Mouse (Mus musculus) midbrain, embryonic 14.5 days (tissue): ENCODE results near the gene Foxa3. TPM values are rescaled to one million over a fixed set of nuclear protein-coding genes. Genes with fewer than 3 reads are reported as not detected.

ENCODE experiments used
- ATAC-seq: fragments of 200-750 bp; cut with Nextera tagmentation; 2 replicates; pipeline ENCODE4 v1.8.0; 2017; ENCODE audit warnings: moderate number of reproducible peaks, moderate library complexity; ENCODE audit not compliant: low FRiP score, low TSS enrichment
- DNase-seq: peaks from one replicate; pipeline ENCODE4 v3.0.0-alpha.2; 2015
- H3K27ac ChIP-seq: fragments of 300-500 bp; sonication (generic); replicated peaks from 2 replicates; pipeline ENCODE4 v1.5.1; 2014; ENCODE audit warnings: mild to moderate bottlenecking, low read depth, low read length, moderate library complexity
- H3K27me3 ChIP-seq: fragments of 300-500 bp; sonication (generic); 2 replicates; pipeline ENCODE4 v1.6.1; 2014; ENCODE audit warnings: low read length, control low read depth, mixed read lengths; ENCODE audit not compliant: control insufficient read depth, insufficient read depth
- H3K36me3 ChIP-seq: fragments of 300-500 bp; sonication (generic); 2 replicates; pipeline ENCODE4 v1.6.1; 2014; ENCODE audit warnings: low read length, control low read depth; ENCODE audit not compliant: control insufficient read depth, insufficient read depth
- H3K4me1 ChIP-seq: fragments of 300-500 bp; sonication (generic); 2 replicates; pipeline ENCODE4 v1.6.1; 2014; ENCODE audit warnings: mild to moderate bottlenecking, antibody characterized with exemption, low read length, control low read depth; ENCODE audit not compliant: control insufficient read depth, insufficient read depth
- H3K4me2 ChIP-seq: fragments of 300-500 bp; sonication (generic); 2 replicates; pipeline ENCODE4 v1.6.1; 2014; ENCODE audit warnings: mild to moderate bottlenecking, low read length, moderate library complexity
- H3K4me3 ChIP-seq: fragments of 300-500 bp; sonication (generic); replicated peaks from 2 replicates; pipeline ENCODE4 v1.5.1; 2014; ENCODE audit warnings: low read depth, low read length
- H3K9ac ChIP-seq: fragments of 300-500 bp; sonication (generic); replicated peaks from 2 replicates; pipeline ENCODE4 v1.6.1; 2014; ENCODE audit warnings: mild to moderate bottlenecking, low read length, moderate library complexity
- H3K9me3 ChIP-seq: fragments of 300-500 bp; sonication (generic); 2 replicates; pipeline ENCODE4 v1.6.1; 2016; ENCODE audit warnings: low read length, control low read depth, mixed read lengths; ENCODE audit not compliant: control insufficient read depth
- WGBS: fragments of 180-500 bp; shearing (Covaris S2); extraction: QIAGEN DNeasy Blood & Tissue Kit; methylation state at CpG from one replicate; pipeline ENCODE4 v1.1.7; 2014; 5-methylcytosine and 5-hydroxymethylcytosine counted together
- polyA plus RNA-seq: library from polyadenylated mRNA; unstranded; fragments of >200 nt; fragmentation: Nextera tagmentation; extraction: Ambion mirVana; gene quantifications from 2 replicates; pipeline ENCODE4 v1.2.1, GENCODE M21; 2014

The Foxa3 gene
- polyA plus RNA-seq, 1 experiment from 2014 or later: not detected

GRCm38 (mm10) chr7:19046286-19047069 lies 23.1 kb upstream of the Foxa3 start:
- Histone ChIP-seq H3K36me3 (peaks cover 98% of the 10 kb centered on the region), H3K27me3 (no peaks in the 10 kb centered on the region), H3K27ac (no peak overlapping the region), H3K4me3 (no peak overlapping the region), H3K9me3 (no peaks in the 10 kb centered on the region), H3K9ac (no peak overlapping the region), H3K4me1 (no peaks in the 10 kb centered on the region), H3K4me2 (no peak overlapping the region)
- 90% methylated on average over 11 of the region's 11 CpGs for WGBS
- no peak for DNase-seq
- ATAC-seq: no peak

DNA sequence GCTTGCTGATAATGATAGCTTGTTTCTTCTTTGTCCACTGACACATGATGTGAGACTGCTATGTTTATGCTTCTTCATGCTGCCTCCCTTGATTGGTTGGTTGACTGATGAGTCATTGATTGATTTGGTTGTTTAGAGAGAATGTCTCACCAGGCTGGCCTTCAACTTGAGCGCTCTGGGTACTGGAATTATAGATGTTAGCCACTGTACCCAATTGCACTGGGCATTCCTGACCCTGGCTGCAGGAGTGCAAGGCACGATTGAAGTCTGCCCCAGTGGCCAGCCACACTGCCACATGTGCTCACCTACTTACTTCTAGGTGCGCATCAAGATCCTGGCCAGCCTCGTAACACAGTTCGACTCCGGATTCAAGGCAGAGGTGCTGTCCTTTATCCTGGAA lies 21.3 kb upstream of the Foxa3 start:
- Histone ChIP-seq H3K4me1 (no peaks in the 10 kb centered on the region), H3K27me3 (no peaks in the 10 kb centered on the region), H3K27ac (no peak overlapping the region), H3K9me3 (no peaks in the 10 kb centered on the region), H3K9ac (no peak overlapping the region), H3K36me3 (peaks cover 98% of the 10 kb centered on the region), H3K4me2 (no peak overlapping the region), H3K4me3 (no peak overlapping the region)
- no peak for DNase-seq
- no peak for ATAC-seq
- 98% methylated on average over 6 of the region's 6 CpGs for WGBS

GRCm38 (mm10) chr7:19031641-19032040 lies 8.3 kb upstream of the Foxa3 start:
- H3K4me2 ChIP-seq: no peak overlapping the region
- 56% methylated on average over 4 of the region's 4 CpGs for WGBS
- no peaks in the 10 kb centered on the region for H3K4me1 ChIP-seq
- H3K27ac ChIP-seq: no peak overlapping the region
- DNase-seq (no peak), ATAC-seq (no peak)
- H3K9ac ChIP-seq: no peak overlapping the region
- no peaks in the 10 kb centered on the region for H3K27me3 ChIP-seq
- H3K9me3 ChIP-seq: no peaks in the 10 kb centered on the region
- no peak overlapping the region for H3K4me3 ChIP-seq
- H3K36me3 ChIP-seq: peaks cover 73% of the 10 kb centered on the region

DNA sequence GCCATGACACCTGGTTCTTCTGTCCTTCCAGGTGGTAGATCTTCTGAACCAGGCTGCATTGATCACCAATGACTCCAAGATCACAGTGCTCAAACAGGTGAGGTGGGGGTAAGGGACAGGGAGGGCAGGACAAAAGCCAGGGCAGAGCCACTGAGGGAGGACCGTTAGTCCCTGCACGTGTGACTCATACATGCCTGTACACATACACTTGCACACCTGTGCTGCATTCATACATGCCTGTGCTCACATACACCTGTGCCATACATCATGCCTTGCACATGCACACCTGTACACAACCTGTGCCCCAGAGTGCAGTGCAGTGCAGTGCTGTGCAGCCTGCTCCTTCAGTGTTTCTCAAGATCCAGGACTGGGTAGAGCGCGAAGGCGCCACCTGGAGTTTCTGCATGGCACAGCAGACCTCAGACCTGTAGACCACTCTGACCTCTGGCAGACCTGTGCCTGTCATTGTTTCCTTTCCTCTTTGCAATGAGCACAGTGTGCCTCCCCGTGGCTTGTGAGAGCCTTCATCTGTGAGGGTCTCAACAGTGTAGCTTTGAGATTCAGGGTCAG lies 5.8 kb upstream of the Foxa3 start:
- H3K4me3 ChIP-seq: no peak overlapping the region
- H3K4me1 ChIP-seq: peaks cover 10% of the 10 kb centered on the region; the same call in 1 of the 2 replicates
- no peaks in the 10 kb centered on the region for H3K9me3 ChIP-seq
- DNase-seq (peak; percentile 79), ATAC-seq (peak; percentile 54; the same call in 1 of the 2 replicates)
- H3K9ac ChIP-seq: no peak overlapping the region
- peaks cover 49% of the 10 kb centered on the region for H3K36me3 ChIP-seq
- H3K27me3 ChIP-seq: no peaks in the 10 kb centered on the region
- WGBS: 58% methylated on average over 6 of the region's 6 CpGs
- no peak overlapping the region for H3K4me2 ChIP-seq
- H3K27ac ChIP-seq: no peak overlapping the region

DNA sequence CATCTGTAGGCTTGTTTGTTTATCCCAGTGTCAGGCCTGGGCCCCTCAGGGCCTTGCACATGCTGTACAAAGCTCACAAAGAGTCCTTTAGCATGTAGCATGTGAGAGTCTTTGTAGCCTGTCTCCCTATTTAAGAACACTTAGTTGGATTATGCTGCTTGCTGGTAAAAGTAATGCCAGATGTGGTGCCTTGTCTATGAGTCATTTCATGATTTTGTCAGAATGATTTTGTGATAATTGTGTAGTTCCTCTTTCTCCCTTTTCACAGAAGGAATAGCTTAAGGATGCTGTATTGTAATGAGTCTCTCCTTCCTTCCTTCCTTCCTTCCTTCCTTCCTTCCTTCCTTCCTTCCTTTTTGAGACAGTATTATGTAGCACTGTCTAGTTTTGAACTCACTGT lies 4.7 kb upstream of the Foxa3 start:
- no peak overlapping the region for H3K9ac ChIP-seq
- peaks cover 10% of the 10 kb centered on the region; the same call in 1 of the 2 replicates for H3K4me1 ChIP-seq
- DNase-seq (no peak), ATAC-seq (no peak)
- H3K27me3 ChIP-seq: peaks cover 7% of the 10 kb centered on the region
- H3K4me3 ChIP-seq: no peak overlapping the region
- H3K36me3 ChIP-seq: peaks cover 41% of the 10 kb centered on the region
- H3K4me2 ChIP-seq: no peak overlapping the region
- no peak overlapping the region for H3K27ac ChIP-seq
- no peaks in the 10 kb centered on the region for H3K9me3 ChIP-seq

DNA sequence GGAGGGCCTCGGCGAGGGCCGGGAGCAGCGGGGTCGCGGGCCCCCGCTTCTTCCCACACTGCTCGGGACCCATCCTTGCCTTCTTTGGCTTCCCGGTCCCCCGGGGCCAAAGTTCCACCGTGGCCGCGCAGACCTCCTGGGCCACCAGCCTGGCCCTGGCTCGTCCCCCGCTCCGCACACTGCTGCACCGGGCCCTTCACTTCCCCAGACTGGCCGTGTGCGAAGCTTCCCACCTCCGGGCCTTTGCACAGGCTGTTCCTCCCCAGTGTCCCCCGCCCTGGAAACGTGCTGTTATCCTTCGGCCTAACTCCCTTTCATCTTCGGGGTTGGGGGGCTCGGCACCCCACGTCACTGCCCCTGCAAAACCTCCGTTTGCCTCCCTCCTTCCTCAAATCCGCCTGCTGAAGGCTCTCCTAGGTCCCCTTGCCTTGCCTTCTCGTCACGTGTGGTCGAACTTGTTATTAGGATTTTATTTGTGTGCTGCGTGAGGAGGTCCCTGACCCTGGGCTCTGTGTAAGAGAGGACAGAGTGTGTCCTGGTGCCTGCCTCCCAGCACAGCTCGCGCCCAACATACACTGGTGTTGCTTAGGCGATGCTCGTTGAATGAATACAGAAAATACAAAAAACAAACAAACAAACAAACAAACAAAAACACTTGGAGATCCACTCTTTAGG lies 1.4 kb upstream of the Foxa3 start:
- H3K4me1 ChIP-seq: peaks cover 10% of the 10 kb centered on the region; the same call in 1 of the 2 replicates

DNA sequence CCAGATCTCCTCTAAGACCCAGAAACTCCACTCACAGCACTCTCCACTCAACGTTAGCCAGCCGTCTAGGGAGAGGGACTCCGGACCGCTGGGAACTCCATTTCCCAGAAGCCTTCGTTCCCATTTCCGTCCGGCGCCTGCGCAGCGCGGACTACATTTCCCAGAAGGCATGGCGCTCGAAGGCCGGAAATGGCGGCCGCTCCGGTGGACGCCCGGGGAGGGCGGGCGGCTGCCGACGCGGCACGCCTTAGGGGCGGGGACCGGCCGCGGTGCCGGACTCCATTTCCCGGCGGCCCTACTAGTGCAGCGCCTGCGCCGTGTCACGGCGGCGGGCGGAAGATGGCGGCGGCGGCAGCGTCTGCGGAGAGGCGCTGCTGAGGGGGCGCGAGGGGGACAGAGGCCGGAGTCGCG lies 763 bp upstream of the Foxa3 start, which contains the start of gene Sympk:
Sympk (plus strand) TSS at position 282 of the 411 bp plus-strand sequence.
- no peaks in the 10 kb centered on the region for H3K9me3 ChIP-seq
- H3K4me3 ChIP-seq: peak within 1 kb of the TSS; percentile 82
- peak within 1 kb of the TSS; percentile 87 for H3K9ac ChIP-seq
- H3K36me3 ChIP-seq: peaks cover 5% of the 10 kb centered on the region
- H3K4me1 ChIP-seq: peaks cover 10% of the 10 kb centered on the region; the same call in 1 of the 2 replicates
- peak within 1 kb of the TSS; percentile 67 for H3K27ac ChIP-seq
- peaks cover 24% of the 10 kb centered on the region for H3K27me3 ChIP-seq
- DNase-seq (peak; percentile 99), ATAC-seq (peak; percentile 96)
- peak within 1 kb of the TSS; percentile 90 for H3K4me2 ChIP-seq
- WGBS: under 1% methylated on average over 50 of the region's 50 CpGs

More for the DNA sequence above, 1.4 kb upstream of the Foxa3 start:
- Histone ChIP-seq H3K9ac (peak overlapping the region; percentile 87), H3K36me3 (peaks cover 11% of the 10 kb centered on the region), H3K27me3 (peaks cover 24% of the 10 kb centered on the region), H3K9me3 (no peaks in the 10 kb centered on the region), H3K27ac (peak overlapping the region; percentile 67), H3K4me2 (peak overlapping the region; percentile 90), H3K4me3 (peak overlapping the region; percentile 82)
- ATAC-seq: peak; percentile 53
- WGBS: 3% methylated on average over 36 of the region's 36 CpGs
- no peak for DNase-seq

DNA sequence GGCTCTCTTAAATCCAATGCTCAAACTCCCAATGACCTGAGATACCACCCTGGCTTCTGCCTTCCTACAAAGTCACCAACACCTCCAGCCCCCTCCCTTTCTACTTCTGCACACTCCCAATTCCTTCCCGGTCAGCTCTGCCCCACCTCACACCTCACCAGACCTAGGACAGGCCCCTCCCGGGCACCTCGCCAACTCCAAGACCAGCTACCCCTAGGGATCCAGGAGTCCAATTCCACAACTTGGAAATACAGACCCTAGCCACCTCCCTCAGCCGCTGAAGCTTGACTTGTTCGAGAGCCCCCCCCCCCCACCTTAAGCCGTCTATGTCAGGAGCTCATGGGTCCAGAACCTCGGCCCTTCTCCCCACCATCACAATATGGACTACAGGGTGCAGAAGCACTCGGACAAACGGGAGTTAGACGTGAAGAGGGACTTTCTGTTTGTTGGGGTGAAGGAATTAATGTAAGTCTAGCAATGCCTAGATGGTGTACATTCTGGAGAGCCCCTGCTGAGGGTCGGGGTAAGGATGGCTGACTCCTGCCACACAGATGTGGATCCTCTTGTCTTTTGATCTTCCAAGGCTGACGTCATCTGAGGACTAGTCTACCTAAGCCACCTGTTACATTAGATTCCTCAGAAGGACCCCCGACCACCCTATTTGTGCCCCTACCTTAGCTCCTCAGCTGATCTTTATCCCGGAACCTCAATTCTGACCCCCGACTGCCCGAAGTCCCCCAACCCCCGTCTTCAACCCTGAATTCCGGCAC lies 964 bp downstream of the Foxa3 start:
- Histone ChIP-seq H3K4me3 (no peak overlapping the region), H3K36me3 (no peaks in the 10 kb centered on the region), H3K27ac (no peak overlapping the region), H3K4me1 (peaks cover 10% of the 10 kb centered on the region; the same call in 1 of the 2 replicates), H3K9ac (no peak overlapping the region), H3K27me3 (peaks cover 24% of the 10 kb centered on the region), H3K4me2 (no peak overlapping the region), H3K9me3 (no peaks in the 10 kb centered on the region)
- DNase-seq: no peak
- 60% methylated on average over 18 of the region's 18 CpGs for WGBS
- ATAC-seq: no peak
